Mouse (Mus musculus): Measurements from ENCODE around the gene Flt3l. TPM values are rescaled to one million over a fixed set of nuclear protein-coding genes. Genes with fewer than 3 reads are reported as not detected.
"Not testable (repeated sequence)": the region's sequence is repeated elsewhere in the genome, so short reads cannot be mapped to it uniquely, and the experiment has no call there.

The Flt3l gene
- polyA plus RNA-seq, 1 experiment from 2014 or later = 2.0 TPM

DNA sequence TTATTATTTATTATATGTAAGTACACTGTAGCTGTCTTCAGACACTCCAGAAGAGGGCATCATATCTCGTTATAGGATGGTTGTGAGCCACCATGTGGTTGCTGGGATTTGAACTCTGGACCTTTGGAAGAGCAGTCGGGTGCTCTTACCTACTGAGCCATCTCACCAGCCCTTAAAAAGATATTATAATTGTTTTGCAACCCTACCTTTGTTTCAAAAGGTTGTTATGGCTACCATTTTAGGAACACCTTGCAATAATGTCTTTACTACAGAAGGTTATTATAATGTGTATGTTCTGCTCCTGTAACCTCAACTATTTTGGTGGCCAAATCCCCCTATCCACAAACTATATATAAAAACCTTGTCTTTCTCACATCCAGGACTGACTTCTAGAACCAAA lies 16.8 kb upstream of the Flt3l start:
- peak overlapping the region; percentile 83; the same call in 1 of the 2 replicates for H3K4me2 ChIP-seq

DNA sequence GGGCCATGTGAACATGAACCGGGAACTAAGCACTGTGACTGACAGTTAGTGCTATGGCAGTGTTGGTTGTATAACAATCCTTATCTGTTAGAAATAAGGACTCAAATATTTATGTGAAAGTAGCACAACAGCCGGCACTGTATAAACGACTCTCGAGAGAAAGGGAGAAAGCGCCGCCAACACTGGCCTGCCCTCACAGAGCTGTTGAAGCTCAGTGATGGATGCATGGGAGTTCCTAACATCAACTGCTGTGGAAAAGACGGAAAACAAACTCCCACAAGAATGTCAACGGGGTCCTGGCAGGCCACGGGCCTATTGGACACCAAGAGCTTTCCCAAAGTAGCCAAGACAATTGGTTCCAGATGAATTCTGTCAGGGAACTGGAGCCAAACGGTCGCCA lies 15.1 kb upstream of the Flt3l start:
- no peak for ATAC-seq (ENCODE audit: low FRiP score, low read depth)
- no peaks in the 10 kb centered on the region for H3K36me3 ChIP-seq
- peaks cover 18% of the 10 kb centered on the region for H3K4me1 ChIP-seq (replicated peaks)
- H3K9ac ChIP-seq = no peak overlapping the region
- no peak overlapping the region for H3K4me3 ChIP-seq
- H3K9me3 ChIP-seq = no peaks in the 10 kb centered on the region
- H3K27me3 ChIP-seq = no peaks in the 10 kb centered on the region
- no peak overlapping the region for H3K4me2 ChIP-seq
- peak overlapping the region; percentile 15; the same call in 1 of the 2 replicates for H3K27ac ChIP-seq (replicated peaks)
- 59% methylated on average over 11 of the region's 11 CpGs for WGBS

More for the DNA sequence above, 16.8 kb upstream of the Flt3l start:
- Histone ChIP-seq H3K4me3 (peak overlapping the region; percentile 80; the same call in 1 of the 2 replicates), H3K4me1 (replicated peaks) (peaks cover 18% of the 10 kb centered on the region)
- H3K27ac ChIP-seq (replicated peaks); H3K9me3 ChIP-seq; H3K9ac ChIP-seq; H3K36me3 ChIP-seq; ATAC-seq (ENCODE audit: low FRiP score, low read depth); H3K27me3 ChIP-seq: not testable (repeated sequence)
- WGBS = 94% methylated on average over 2 of the region's 2 CpGs

DNA sequence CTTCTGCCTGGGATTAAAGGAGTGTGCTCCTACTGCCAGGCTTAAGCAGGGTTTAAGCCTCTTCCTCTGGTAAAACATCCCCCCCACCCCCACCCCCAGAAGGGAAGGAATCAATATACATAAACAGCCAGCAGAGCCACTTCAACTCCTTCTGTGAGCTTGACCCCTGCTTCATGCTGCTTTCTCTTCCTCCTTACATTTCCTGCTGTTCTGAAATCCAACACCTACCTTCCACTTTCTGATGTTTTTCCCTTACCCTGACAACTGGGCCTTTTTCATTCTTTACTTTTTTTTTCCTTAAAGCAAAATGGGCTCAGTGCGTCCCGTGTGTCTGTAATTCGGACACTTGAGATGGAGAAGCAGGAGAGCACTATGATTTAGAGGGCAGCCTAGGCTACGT lies 14.1 kb upstream of the Flt3l start:
- Histone ChIP-seq H3K9me3 (no peaks in the 10 kb centered on the region), H3K4me1 (replicated peaks) (peaks cover 12% of the 10 kb centered on the region), H3K4me2 (no peak overlapping the region), H3K36me3 (no peaks in the 10 kb centered on the region), H3K27me3 (no peaks in the 10 kb centered on the region), H3K27ac (replicated peaks) (no peak overlapping the region), H3K4me3 (no peak overlapping the region), H3K9ac (no peak overlapping the region)
- 74% methylated on average over 4 of the region's 4 CpGs for WGBS
- no peak for ATAC-seq (ENCODE audit: low FRiP score, low read depth)

DNA sequence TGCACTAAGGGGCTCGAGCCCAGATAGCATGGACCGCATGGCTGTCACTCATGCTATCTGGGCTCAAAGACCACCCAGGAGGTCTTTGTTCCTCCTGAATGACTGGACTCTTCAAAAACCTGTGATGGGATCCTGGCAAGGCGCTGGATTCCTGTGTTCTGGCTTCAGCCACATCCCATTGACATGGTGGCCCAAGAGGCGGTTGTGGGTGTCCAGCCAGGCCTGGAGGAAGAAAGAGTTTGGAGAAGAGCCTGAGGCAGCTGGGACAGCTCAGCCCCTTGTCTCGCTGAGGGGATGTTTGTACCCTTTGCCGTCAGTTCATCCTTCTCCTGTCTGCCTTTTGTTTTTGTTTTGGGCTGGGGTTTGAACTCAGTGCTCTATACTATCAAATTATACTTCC lies 13.3 kb upstream of the Flt3l start:
- H3K4me3 ChIP-seq = no peak overlapping the region
- 27% methylated on average over 6 of the region's 6 CpGs for WGBS
- no peak for ATAC-seq (ENCODE audit: low FRiP score, low read depth)
- H3K9ac ChIP-seq = no peak overlapping the region
- 0 out of 2 replicates have a peak, but pooled peaks cover 2% of the 10 kb centered on the region for H3K36me3 ChIP-seq
- H3K4me2 ChIP-seq = no peak overlapping the region
- no peaks in the 10 kb centered on the region for H3K9me3 ChIP-seq
- peaks cover 7% of the 10 kb centered on the region for H3K4me1 ChIP-seq (replicated peaks)
- H3K27me3 ChIP-seq = no peaks in the 10 kb centered on the region
- no peak overlapping the region for H3K27ac ChIP-seq (replicated peaks)

DNA sequence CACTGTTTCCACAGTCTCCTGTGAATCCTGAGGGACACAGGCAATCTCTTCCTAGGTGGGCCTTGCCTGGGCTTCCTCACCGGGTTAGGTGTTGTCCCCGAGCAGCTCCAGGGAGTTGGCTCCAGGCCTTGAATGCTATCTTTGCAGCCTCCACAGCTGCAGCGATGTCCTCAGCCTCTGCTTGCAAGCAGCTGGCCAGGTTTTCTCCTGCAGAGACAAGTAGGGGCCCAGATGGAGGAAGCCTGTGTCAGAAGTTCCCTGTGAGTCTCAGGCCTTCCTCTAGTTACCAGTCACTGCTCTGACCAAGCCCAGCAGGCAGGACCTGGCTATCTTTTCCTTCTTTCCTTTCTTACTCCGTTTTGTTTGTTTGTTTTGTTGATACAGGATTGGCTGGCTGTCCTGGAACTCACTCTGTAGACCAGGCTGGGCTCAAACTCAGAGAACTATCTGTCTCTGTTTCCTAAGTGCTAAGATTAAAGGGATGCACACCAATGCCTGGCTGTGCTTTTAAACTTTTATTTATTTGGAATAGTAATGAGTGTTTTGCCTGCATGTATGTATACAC lies 12.4 kb upstream of the Flt3l start:
- ATAC-seq (ENCODE audit: low FRiP score, low read depth) = no peak
- Histone ChIP-seq H3K4me1 (replicated peaks) (peaks cover 4% of the 10 kb centered on the region), H3K36me3 (0 out of 2 replicates have a peak, but pooled peaks cover 2% of the 10 kb centered on the region), H3K9me3 (no peaks in the 10 kb centered on the region), H3K27me3 (no peaks in the 10 kb centered on the region), H3K9ac (no peak overlapping the region), H3K4me3 (no peak overlapping the region), H3K4me2 (no peak overlapping the region), H3K27ac (replicated peaks) (no peak overlapping the region)
- 73% methylated on average over 4 of the region's 4 CpGs for WGBS

DNA sequence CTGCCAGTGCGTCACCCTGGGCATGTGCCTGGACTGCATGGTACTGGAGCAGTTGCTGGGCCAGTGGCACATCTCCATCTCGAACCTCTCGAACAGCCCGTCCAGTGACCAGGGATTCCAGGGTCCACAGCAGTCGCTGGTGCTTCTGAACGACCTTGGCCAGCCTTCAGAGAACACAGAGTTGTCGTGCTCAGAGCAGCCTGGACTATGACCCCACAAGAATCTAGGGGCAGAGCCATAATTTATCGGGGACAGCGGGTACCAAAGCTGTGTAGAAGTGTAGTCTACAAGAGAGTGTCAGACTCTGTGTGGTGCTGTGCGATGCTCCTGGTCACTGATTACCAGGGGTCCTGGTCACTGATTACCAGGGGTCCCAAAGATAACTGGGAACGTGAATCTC lies 11.7 kb upstream of the Flt3l start:
- Histone ChIP-seq H3K36me3 (0 out of 2 replicates have a peak, but pooled peaks cover 2% of the 10 kb centered on the region), H3K4me2 (no peak overlapping the region), H3K27ac (replicated peaks) (no peak overlapping the region), H3K27me3 (no peaks in the 10 kb centered on the region), H3K4me1 (replicated peaks) (no peaks in the 10 kb centered on the region), H3K9me3 (no peaks in the 10 kb centered on the region), H3K4me3 (no peak overlapping the region), H3K9ac (no peak overlapping the region)
- no peak for ATAC-seq (ENCODE audit: low FRiP score, low read depth)
- WGBS = 85% methylated on average over 11 of the region's 11 CpGs

DNA sequence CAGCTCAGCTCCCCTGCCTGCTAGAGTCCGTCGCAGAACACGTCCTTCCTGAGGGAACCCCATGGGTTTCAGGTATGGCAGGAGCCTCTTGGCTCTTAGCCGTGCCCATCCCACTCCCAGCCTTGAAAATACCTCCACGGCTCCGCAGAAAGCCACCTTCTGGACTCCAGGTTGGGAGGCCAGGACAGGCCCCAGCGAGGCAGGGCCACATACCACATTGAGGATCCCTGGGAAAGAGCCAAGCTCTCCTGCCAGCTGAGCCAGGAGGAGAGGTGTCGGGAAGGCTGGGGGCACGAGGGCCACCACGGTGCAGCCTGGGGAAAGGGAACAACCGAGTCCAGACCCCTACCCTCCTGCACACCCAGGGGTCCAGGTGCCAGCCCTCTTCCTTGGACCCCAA lies 11.0 kb upstream of the Flt3l start:
- Histone ChIP-seq H3K27ac (replicated peaks) (no peak overlapping the region), H3K4me3 (no peak overlapping the region), H3K36me3 (0 out of 2 replicates have a peak, but pooled peaks cover 2% of the 10 kb centered on the region), H3K4me2 (no peak overlapping the region), H3K9me3 (no peaks in the 10 kb centered on the region), H3K9ac (no peak overlapping the region), H3K27me3 (no peaks in the 10 kb centered on the region), H3K4me1 (replicated peaks) (no peaks in the 10 kb centered on the region)
- WGBS = 93% methylated on average over 11 of the region's 11 CpGs
- no peak for ATAC-seq (ENCODE audit: low FRiP score, low read depth)

DNA sequence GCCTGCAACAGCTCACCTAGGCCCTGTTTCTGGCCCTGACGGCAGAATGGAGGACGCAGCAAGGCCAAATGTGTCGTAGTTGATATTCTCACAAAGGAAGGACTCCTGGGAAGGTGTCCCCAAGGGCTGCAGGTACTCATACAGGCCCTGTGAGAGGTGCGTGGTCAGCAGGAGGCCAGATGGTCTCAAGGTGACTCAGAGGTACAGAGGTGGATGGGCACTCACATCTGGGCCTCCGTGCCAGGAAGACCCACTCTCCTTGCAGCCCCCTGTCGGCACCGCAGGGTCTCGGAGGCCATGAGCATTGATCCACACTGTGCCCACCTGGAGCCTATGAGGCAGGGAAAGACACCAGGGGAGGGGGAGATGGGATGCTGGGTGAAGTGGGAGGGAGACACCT lies 9.2 kb upstream of the Flt3l start:
- Histone ChIP-seq H3K4me3 (no peak overlapping the region), H3K9me3 (no peaks in the 10 kb centered on the region), H3K4me1 (replicated peaks) (no peaks in the 10 kb centered on the region), H3K4me2 (no peak overlapping the region), H3K9ac (no peak overlapping the region), H3K27ac (replicated peaks) (no peak overlapping the region), H3K36me3 (0 out of 2 replicates have a peak, but pooled peaks cover 2% of the 10 kb centered on the region), H3K27me3 (no peaks in the 10 kb centered on the region)
- no peak for ATAC-seq (ENCODE audit: low FRiP score, low read depth)
- 95% methylated on average over 8 of the region's 8 CpGs for WGBS

DNA sequence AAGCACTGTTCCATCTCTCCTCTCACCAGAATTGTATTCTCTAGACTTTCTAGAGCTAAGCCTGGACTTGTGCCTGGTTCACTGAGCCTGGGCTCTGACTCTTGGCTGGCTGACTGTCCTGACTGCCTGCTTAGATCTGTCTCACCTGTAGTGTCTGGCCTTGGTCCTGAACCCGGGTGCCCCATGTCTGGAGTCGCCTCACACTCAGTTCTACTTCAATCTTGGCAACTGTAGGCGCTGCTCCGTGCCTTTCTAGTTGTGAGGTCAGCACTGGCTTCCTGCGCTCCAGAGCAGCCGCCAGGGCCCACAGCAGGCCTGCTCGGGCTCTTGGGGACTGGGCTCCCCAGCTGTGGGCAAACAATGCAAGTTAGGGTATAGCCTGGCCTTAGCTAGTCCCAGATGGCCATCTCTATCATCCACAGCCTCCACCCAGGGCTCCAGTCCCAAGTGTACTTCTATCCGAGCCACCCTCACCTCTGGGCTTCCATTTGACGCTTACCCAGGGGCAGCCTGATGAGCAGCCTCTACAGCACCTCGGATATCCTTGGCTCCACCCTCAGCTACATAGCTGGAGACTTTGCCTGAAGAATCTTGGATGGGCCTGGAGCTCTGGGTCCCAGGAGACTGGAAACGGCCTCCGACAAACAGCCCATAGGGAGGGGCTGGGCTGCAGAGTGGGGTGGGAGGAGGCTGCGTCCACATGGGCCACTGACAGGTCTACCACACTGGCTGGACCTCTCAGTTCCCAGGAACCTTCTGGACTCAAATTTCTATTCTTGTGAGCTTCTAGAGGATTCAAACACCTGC lies 8.3 kb upstream of the Flt3l start:
- H3K27me3 ChIP-seq = no peaks in the 10 kb centered on the region
- WGBS = 87% methylated on average over 13 of the region's 13 CpGs

DNA sequence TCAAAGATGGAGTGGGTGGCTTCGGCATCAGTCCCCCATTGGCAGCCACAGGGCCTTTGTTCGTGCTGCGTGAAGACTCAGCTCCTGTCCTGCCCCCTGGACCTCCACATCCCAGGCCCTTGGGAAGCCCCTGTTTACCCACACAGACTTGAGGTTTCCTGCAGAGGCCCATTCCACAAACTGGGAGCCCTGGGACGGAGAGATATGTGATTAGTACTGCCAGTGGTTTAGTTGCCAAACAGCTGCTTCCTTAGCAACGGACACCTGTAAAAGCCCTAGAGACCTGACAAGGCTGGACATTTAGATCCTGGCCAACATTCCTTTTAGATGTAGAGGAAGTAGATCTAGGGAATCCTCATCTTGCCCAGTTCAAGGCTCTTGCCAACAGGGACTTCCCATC lies 5.7 kb upstream of the Flt3l start:
- H3K9ac ChIP-seq = no peak overlapping the region
- no peak overlapping the region for H3K4me2 ChIP-seq
- H3K9me3 ChIP-seq = no peaks in the 10 kb centered on the region
- 90% methylated on average over 5 of the region's 5 CpGs for WGBS
- H3K36me3 ChIP-seq = 0 out of 2 replicates have a peak, but pooled peaks cover 2% of the 10 kb centered on the region
- H3K27me3 ChIP-seq = peaks cover 6% of the 10 kb centered on the region; the same call in 1 of the 2 replicates
- ATAC-seq (ENCODE audit: low FRiP score, low read depth) = no peak
- no peak overlapping the region for H3K4me3 ChIP-seq
- no peak overlapping the region for H3K27ac ChIP-seq (replicated peaks)
- H3K4me1 ChIP-seq (replicated peaks) = no peaks in the 10 kb centered on the region

More for the DNA sequence above, 8.3 kb upstream of the Flt3l start:
- H3K4me1 ChIP-seq (replicated peaks) = no peaks in the 10 kb centered on the region
- H3K9me3 ChIP-seq = no peaks in the 10 kb centered on the region
- H3K9ac ChIP-seq = no peak overlapping the region
- no peak overlapping the region for H3K4me2 ChIP-seq
- no peak for ATAC-seq (ENCODE audit: low FRiP score, low read depth)
- H3K4me3 ChIP-seq = no peak overlapping the region
- no peak overlapping the region for H3K27ac ChIP-seq (replicated peaks)
- 0 out of 2 replicates have a peak, but pooled peaks cover 2% of the 10 kb centered on the region for H3K36me3 ChIP-seq

DNA sequence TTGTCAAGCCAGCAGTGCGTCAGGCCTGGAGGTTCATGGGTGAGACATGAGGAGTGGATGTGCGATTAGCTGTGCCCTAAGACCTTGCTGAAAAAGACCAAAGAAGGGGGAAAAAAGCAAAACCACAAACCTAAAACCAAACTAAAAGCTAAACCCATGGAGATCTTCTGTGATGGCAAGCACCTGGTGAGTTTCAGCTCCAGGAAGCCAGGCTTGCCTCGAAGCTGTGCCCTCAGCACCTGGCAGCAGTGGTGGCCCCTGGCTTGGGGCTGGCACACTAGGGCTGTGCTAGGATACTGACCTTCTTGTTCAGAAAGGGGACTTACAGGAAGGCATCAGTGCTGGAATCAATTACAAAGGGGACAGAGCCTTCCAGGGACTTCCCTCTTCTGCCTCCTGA lies 5.1 kb upstream of the Flt3l start:
- peaks cover 2% of the 10 kb centered on the region; the same call in 1 of the 2 replicates for H3K4me1 ChIP-seq (replicated peaks)
- 0 out of 2 replicates have a peak, but pooled peaks cover 2% of the 10 kb centered on the region for H3K36me3 ChIP-seq
- ATAC-seq (ENCODE audit: low FRiP score, low read depth) = no peak
- 79% methylated on average over 3 of the region's 3 CpGs for WGBS
- H3K27ac ChIP-seq (replicated peaks) = no peak overlapping the region
- H3K9ac ChIP-seq = no peak overlapping the region
- H3K27me3 ChIP-seq = peaks cover 6% of the 10 kb centered on the region; the same call in 1 of the 2 replicates
- H3K9me3 ChIP-seq = no peaks in the 10 kb centered on the region
- H3K4me3 ChIP-seq = no peak overlapping the region
- no peak overlapping the region for H3K4me2 ChIP-seq

Measured in hindbrain, embryonic 15.5 days (tissue).